Mouse (Mus musculus) heart, postnatal 0 days (tissue): ENCODE results near the gene Rpl37a.

Source experiments
- CTCF ChIP-seq: IDR thresholded peaks from 2 replicates; pipeline ENCODE4 v1.5.1; 2016; ENCODE audit warnings: antibody characterized with exemption, control low read depth, low read depth
- EP300 ChIP-seq: IDR thresholded peaks from 2 replicates; pipeline ENCODE4 v1.6.1; 2016; ENCODE audit warnings: antibody characterized with exemption, low read depth

DNA sequence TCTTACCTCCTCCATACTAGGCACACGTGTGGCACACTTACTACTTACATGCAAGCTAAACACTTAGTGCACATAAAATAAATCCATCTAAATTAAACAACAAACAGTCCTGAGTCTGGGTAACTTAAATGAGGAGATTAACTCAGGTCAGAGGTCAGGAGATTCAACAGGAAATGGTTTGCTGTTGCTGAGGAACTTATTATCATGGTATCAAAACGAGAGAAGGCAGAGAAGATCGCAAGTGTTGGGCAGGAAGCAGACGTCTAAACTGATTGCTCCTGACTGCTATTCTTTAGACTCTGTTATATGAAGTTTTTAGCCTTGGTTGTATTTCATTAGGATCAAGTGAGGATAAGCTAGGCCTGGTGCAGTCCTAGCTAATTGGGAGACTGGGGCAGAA is 3.6 kb upstream of the Rpl37a start:
- TF ChIP-seq CTCF (no peak), EP300 (no peak)
